Mouse (Mus musculus): Measurements from ENCODE around the gene Fkbp6. TPM values are rescaled to one million over a fixed set of nuclear protein-coding genes. Genes with fewer than 3 reads are reported as not detected.

The Fkbp6 gene
- polyA plus RNA-seq (2014; fragmentation: Nextera tagmentation; extraction: Ambion mirVana), result 0.40 TPM in 1 of 2 replicates, not detected in the other

DNA sequence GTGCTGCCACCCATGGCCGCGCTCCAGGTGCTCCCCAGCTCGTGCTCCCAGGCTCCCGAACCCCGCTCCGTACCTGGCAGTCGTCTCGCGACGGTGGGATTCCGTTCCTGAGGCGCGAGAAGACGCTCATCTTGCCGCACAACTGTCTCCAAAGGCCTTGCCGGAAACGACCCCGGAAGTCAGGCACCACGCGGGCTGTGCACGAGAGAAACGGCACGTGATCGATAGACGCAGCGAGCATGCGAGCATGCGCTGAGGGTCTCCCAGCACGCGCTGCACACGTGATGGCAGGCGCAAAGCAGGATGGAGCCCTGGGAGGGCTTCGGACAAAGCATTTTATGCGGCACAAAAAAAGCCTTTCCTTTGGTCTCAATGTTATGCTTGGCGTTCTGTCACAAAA, at the start of gene Fkbp6:
Gene Fkbp6, minus strand, starts transcription at position 183 of the 400 bp plus-strand sequence.
- Histone ChIP-seq H3K27me3 (replicated peaks; ENCODE audit: control insufficient read depth, insufficient read depth, low read length) (peaks cover 2% of the 10 kb centered on the region; the same call in 1 of the 2 replicates), H3K4me1 (replicated peaks; ENCODE audit: control insufficient read depth, insufficient read depth, low read length) (no peaks in the 10 kb centered on the region), H3K4me2 (no peak within 1 kb of the TSS), H3K9me3 (ENCODE audit: control insufficient read depth, low read length) (no peaks in the 10 kb centered on the region), H3K4me3 (ENCODE audit: low read depth, low read length) (no peak within 1 kb of the TSS), H3K27ac (ENCODE audit: low read depth, low read length) (no peak within 1 kb of the TSS), H3K36me3 (ENCODE audit: control insufficient read depth, insufficient read depth, low read length) (no peaks in the 10 kb centered on the region), H3K9ac (ENCODE audit: low read depth, low read length) (no peak within 1 kb of the TSS)
- 86% methylated on average over 35 of the region's 35 CpGs for WGBS
- no peak for ATAC-seq (replicated peaks; ENCODE audit: low FRiP score)
- no peak for DNase-seq (ENCODE audit: low spot score)

DNA sequence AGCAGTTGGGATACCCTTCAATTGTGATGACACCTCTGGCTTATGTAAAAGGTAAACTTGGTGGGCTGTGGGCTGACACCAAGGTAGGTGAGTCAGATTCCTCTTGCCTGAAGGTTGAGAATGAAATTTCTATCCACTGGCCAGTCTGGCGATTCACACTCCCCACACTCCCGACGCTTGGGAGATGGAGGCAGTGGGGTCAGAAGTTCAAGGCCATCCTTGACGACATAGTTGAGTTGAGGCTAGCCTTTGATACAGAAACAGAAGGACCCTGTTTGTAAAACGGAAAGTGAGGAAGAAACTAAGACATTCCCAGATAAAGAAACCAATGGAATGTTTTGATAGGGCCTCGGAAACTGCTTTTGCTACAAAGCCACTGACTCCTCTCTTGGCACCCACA, 49.5 kb upstream of the Fkbp6 start:
- Histone ChIP-seq H3K4me3 (ENCODE audit: low read depth, low read length) (no peak overlapping the region), H3K9me3 (ENCODE audit: control insufficient read depth, low read length) (no peaks in the 10 kb centered on the region), H3K36me3 (ENCODE audit: control insufficient read depth, insufficient read depth, low read length) (no peaks in the 10 kb centered on the region), H3K27me3 (replicated peaks; ENCODE audit: control insufficient read depth, insufficient read depth, low read length) (no peaks in the 10 kb centered on the region), H3K4me2 (no peak overlapping the region), H3K4me1 (replicated peaks; ENCODE audit: control insufficient read depth, insufficient read depth, low read length) (no peaks in the 10 kb centered on the region), H3K9ac (ENCODE audit: low read depth, low read length) (no peak overlapping the region), H3K27ac (ENCODE audit: low read depth, low read length) (no peak overlapping the region)
- ATAC-seq (replicated peaks; ENCODE audit: low FRiP score) (no peak), DNase-seq (ENCODE audit: low spot score) (no peak)
- 54% methylated on average over 6 of the region's 6 CpGs for WGBS

GRCm38 (mm10) chr5:135395826-135396225, 46.0 kb upstream of the Fkbp6 start:
- no peak overlapping the region for H3K27ac ChIP-seq (ENCODE audit: low read depth, low read length)
- H3K36me3 ChIP-seq (ENCODE audit: control insufficient read depth, insufficient read depth, low read length), result peaks cover 10% of the 10 kb centered on the region
- H3K9me3 ChIP-seq (ENCODE audit: control insufficient read depth, low read length), result no peaks in the 10 kb centered on the region
- no peak overlapping the region for H3K4me3 ChIP-seq (ENCODE audit: low read depth, low read length)
- 46% methylated on average over 5 of the region's 5 CpGs for WGBS
- DNase-seq (ENCODE audit: low spot score) (no peak), ATAC-seq (replicated peaks; ENCODE audit: low FRiP score) (peak; percentile 48)
- no peak overlapping the region for H3K4me2 ChIP-seq
- H3K9ac ChIP-seq (ENCODE audit: low read depth, low read length), result no peak overlapping the region
- H3K4me1 ChIP-seq (replicated peaks; ENCODE audit: control insufficient read depth, insufficient read depth, low read length), result peaks cover 5% of the 10 kb centered on the region
- H3K27me3 ChIP-seq (replicated peaks; ENCODE audit: control insufficient read depth, insufficient read depth, low read length), result no peaks in the 10 kb centered on the region

GRCm38 (mm10) chr5:135394004-135394823, 44.4 kb upstream of the Fkbp6 start, which contains the start of gene Pom121:
TSS of gene Pom121 (minus strand) at chr5:135394546.
- no peaks in the 10 kb centered on the region for H3K27me3 ChIP-seq (replicated peaks; ENCODE audit: control insufficient read depth, insufficient read depth, low read length)
- H3K4me1 ChIP-seq (replicated peaks; ENCODE audit: control insufficient read depth, insufficient read depth, low read length), result peaks cover 5% of the 10 kb centered on the region
- H3K27ac ChIP-seq (ENCODE audit: low read depth, low read length), result peak within 1 kb of the TSS; percentile 90
- peak within 1 kb of the TSS; percentile 95 for H3K4me3 ChIP-seq (ENCODE audit: low read depth, low read length)
- H3K36me3 ChIP-seq (ENCODE audit: control insufficient read depth, insufficient read depth, low read length), result peaks cover 21% of the 10 kb centered on the region
- no peaks in the 10 kb centered on the region for H3K9me3 ChIP-seq (ENCODE audit: control insufficient read depth, low read length)
- ATAC-seq (replicated peaks; ENCODE audit: low FRiP score) (peak; percentile 87), DNase-seq (ENCODE audit: low spot score) (peak; percentile 84)
- H3K9ac ChIP-seq (ENCODE audit: low read depth, low read length), result peak within 1 kb of the TSS; percentile 97
- WGBS, result under 1% methylated on average over 103 of the region's 110 CpGs
- H3K4me2 ChIP-seq, result peak within 1 kb of the TSS; percentile 82

DNA sequence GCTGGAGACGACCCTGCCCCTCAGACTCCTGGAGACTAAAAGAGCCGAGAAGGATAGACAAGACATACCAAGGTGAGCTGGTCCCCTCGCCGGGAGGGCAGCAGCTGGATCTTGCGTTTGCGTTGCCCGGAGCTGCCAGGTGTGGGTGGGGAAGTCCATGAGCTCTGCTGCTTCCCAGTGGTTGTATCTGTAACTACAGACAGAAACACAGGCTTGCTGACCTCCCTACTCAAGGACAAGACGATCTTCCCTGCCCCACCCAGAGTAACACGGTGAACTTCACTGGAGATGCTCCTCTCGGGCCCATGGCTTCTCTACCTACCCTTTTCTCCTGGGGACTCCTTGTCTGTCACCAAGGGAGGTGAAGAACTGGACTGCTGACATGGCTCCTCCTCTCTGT, 33.9 kb upstream of the Fkbp6 start:
- Histone ChIP-seq H3K4me1 (replicated peaks; ENCODE audit: control insufficient read depth, insufficient read depth, low read length) (no peaks in the 10 kb centered on the region), H3K4me2 (no peak overlapping the region), H3K9me3 (ENCODE audit: control insufficient read depth, low read length) (no peaks in the 10 kb centered on the region), H3K4me3 (ENCODE audit: low read depth, low read length) (no peak overlapping the region), H3K36me3 (ENCODE audit: control insufficient read depth, insufficient read depth, low read length) (peaks cover 77% of the 10 kb centered on the region), H3K27ac (ENCODE audit: low read depth, low read length) (no peak overlapping the region), H3K9ac (ENCODE audit: low read depth, low read length) (no peak overlapping the region), H3K27me3 (replicated peaks; ENCODE audit: control insufficient read depth, insufficient read depth, low read length) (no peaks in the 10 kb centered on the region)
- ATAC-seq (replicated peaks; ENCODE audit: low FRiP score) (no peak), DNase-seq (ENCODE audit: low spot score) (no peak)
- WGBS, result 83% methylated on average over 10 of the region's 10 CpGs

- H3K4me3 ChIP-seq (ENCODE audit: low read depth, low read length), result no peak overlapping the region
- H3K9me3 ChIP-seq (ENCODE audit: control insufficient read depth, low read length), result no peaks in the 10 kb centered on the region
- no peak for DNase-seq (ENCODE audit: low spot score)
- WGBS, result 92% methylated on average over 7 of the region's 7 CpGs
- ATAC-seq (replicated peaks; ENCODE audit: low FRiP score), result no peak
- H3K4me2 ChIP-seq, result no peak overlapping the region
- peaks cover 74% of the 10 kb centered on the region for H3K36me3 ChIP-seq (ENCODE audit: control insufficient read depth, insufficient read depth, low read length)
- no peaks in the 10 kb centered on the region for H3K4me1 ChIP-seq (replicated peaks; ENCODE audit: control insufficient read depth, insufficient read depth, low read length)
- H3K27ac ChIP-seq (ENCODE audit: low read depth, low read length), result no peak overlapping the region
- no peaks in the 10 kb centered on the region for H3K27me3 ChIP-seq (replicated peaks; ENCODE audit: control insufficient read depth, insufficient read depth, low read length)
- H3K9ac ChIP-seq (ENCODE audit: low read depth, low read length), result no peak overlapping the region
Observed at GRCm38 (mm10) chr5:135382746-135383145, 32.9 kb upstream of the Fkbp6 start.

GRCm38 (mm10) chr5:135381356-135381925, 31.6 kb upstream of the Fkbp6 start:
- DNase-seq (ENCODE audit: low spot score) (no peak), ATAC-seq (replicated peaks; ENCODE audit: low FRiP score) (no peak)
- Histone ChIP-seq H3K27ac (ENCODE audit: low read depth, low read length) (no peak overlapping the region), H3K4me3 (ENCODE audit: low read depth, low read length) (no peak overlapping the region), H3K36me3 (ENCODE audit: control insufficient read depth, insufficient read depth, low read length) (peaks cover 71% of the 10 kb centered on the region), H3K9ac (ENCODE audit: low read depth, low read length) (no peak overlapping the region), H3K4me1 (replicated peaks; ENCODE audit: control insufficient read depth, insufficient read depth, low read length) (no peaks in the 10 kb centered on the region), H3K9me3 (ENCODE audit: control insufficient read depth, low read length) (no peaks in the 10 kb centered on the region), H3K4me2 (no peak overlapping the region), H3K27me3 (replicated peaks; ENCODE audit: control insufficient read depth, insufficient read depth, low read length) (no peaks in the 10 kb centered on the region)
- WGBS, result 94% methylated on average over 10 of the region's 10 CpGs

DNA sequence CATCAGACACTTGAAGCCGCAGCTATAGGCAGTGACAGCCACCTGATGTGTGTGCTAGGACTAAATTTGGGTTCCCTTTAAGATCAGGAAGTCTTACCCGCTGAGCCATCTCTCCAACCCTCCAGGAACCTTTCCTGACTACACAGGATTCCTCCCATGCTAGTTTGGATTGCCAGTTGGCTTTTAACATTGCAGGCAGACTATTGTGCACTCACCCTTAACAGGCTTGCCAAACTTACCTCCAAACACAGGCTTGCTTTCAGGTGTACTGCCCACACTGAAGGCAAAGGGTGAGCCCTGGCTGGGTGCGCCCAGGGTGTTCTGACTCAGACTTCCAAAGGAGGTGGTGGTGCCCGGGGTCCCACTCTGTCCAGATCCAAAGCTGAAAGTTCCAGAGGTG, 30.8 kb upstream of the Fkbp6 start:
- no peak overlapping the region for H3K27ac ChIP-seq (ENCODE audit: low read depth, low read length)
- no peaks in the 10 kb centered on the region for H3K9me3 ChIP-seq (ENCODE audit: control insufficient read depth, low read length)
- H3K27me3 ChIP-seq (replicated peaks; ENCODE audit: control insufficient read depth, insufficient read depth, low read length), result no peaks in the 10 kb centered on the region
- H3K9ac ChIP-seq (ENCODE audit: low read depth, low read length), result no peak overlapping the region
- no peak overlapping the region for H3K4me2 ChIP-seq
- ATAC-seq (replicated peaks; ENCODE audit: low FRiP score) (no peak), DNase-seq (ENCODE audit: low spot score) (no peak)
- peaks cover 77% of the 10 kb centered on the region for H3K36me3 ChIP-seq (ENCODE audit: control insufficient read depth, insufficient read depth, low read length)
- WGBS, result 96% methylated on average over 4 of the region's 4 CpGs
- H3K4me1 ChIP-seq (replicated peaks; ENCODE audit: control insufficient read depth, insufficient read depth, low read length), result no peaks in the 10 kb centered on the region
- no peak overlapping the region for H3K4me3 ChIP-seq (ENCODE audit: low read depth, low read length)

- 67% methylated on average over 2 of the region's 2 CpGs for WGBS
- H3K4me2 ChIP-seq, result no peak overlapping the region
- DNase-seq (ENCODE audit: low spot score) (no peak), ATAC-seq (replicated peaks; ENCODE audit: low FRiP score) (no peak)
- H3K4me3 ChIP-seq (ENCODE audit: low read depth, low read length), result no peak overlapping the region
- H3K9ac ChIP-seq (ENCODE audit: low read depth, low read length), result no peak overlapping the region
- H3K4me1 ChIP-seq (replicated peaks; ENCODE audit: control insufficient read depth, insufficient read depth, low read length), result no peaks in the 10 kb centered on the region
- peaks cover 74% of the 10 kb centered on the region for H3K36me3 ChIP-seq (ENCODE audit: control insufficient read depth, insufficient read depth, low read length)
- no peaks in the 10 kb centered on the region for H3K27me3 ChIP-seq (replicated peaks; ENCODE audit: control insufficient read depth, insufficient read depth, low read length)
- no peaks in the 10 kb centered on the region for H3K9me3 ChIP-seq (ENCODE audit: control insufficient read depth, low read length)
- H3K27ac ChIP-seq (ENCODE audit: low read depth, low read length), result no peak overlapping the region
Observed at GRCm38 (mm10) chr5:135376341-135376740, 26.5 kb upstream of the Fkbp6 start.
